Mouse (Mus musculus): Measurements from ENCODE around the gene Tial1. TPM values are rescaled to one million over a fixed set of nuclear protein-coding genes. Genes with fewer than 3 reads are reported as not detected.

The Tial1 gene
- polyA plus RNA-seq, 1 experiment from 2014 or later: 32.2 TPM

DNA sequence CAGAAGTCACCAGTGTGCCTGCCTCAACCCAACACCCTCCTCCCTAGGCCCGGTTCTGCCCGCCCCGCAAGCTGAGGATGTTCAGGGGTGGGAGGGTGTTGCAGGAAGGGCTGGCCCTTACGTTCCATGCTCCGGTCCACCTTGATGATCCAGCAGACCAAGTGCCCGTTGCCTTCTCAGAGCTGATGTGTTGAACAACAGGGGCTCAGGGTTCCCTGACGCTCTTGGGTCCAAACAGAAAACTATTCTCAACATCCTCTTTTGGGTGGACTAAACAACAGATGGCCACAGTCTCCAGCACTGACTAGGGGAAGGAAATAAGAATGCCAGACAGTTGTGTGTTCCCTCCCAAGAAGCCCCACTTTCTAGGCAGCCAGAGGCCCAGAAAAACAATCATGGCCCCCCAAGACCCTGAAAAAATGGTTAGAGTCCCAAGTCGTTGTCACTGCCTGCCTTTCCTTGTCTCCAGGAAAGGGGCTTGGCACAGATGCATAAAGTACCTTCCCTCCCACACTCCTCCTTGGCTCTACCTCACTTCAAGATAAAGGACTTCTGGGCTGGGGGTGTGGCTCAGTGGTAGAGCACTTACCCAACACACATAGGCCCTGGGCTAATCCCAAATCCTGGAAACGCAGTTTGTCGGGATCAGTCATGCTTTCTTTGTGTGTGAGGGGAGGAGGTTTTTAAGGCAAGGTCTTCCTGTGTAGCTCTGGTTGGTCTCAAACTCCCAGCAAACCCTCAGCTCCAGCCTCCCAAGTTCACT, 49.3 kb downstream of the Tial1 start:
- Histone ChIP-seq H3K4me3 (no peak overlapping the region), H3K36me3 (no peaks in the 10 kb centered on the region), H3K27ac (replicated peaks) (no peak overlapping the region), H3K9ac (no peak overlapping the region), H3K9me3 (no peaks in the 10 kb centered on the region), H3K4me2 (no peak overlapping the region), H3K27me3 (peaks cover 36% of the 10 kb centered on the region), H3K4me1 (replicated peaks) (peaks cover 27% of the 10 kb centered on the region)
- WGBS: 76% methylated on average over 10 of the region's 10 CpGs
- ATAC-seq (ENCODE audit: low read depth): no peak

DNA sequence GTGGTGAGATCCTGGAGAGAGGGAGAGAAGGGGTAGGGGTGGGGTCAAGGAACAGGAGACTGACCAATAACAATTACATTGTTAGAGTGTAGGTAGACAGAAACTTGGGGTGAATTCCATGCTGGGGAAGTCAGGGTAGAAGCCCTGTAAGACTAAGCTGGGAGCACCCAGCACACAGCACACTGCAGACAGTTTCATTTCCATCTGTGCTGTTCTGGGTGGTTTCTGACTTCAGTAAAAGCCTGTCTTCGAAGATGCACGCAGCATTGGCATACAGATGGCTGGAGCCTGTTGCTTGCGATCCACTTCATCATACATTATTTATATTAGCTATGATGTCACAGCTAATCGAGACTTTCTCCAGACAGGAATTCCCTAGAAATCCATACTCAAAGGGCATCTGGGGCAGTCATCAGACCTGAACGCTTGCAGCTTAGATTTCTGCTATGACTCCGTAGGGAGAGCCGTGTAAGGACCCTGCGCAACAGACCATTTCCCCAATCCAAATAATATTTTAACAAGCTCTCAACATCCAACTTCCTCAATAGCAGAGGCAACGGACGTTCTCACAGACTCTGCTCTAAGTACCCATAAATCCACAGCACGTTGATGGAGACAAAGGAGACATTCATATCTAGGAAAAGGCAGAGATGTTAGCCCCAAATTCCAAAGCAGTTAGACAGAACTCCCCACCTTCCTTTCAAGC, 50.7 kb downstream of the Tial1 start:
- Histone ChIP-seq H3K9ac (no peak overlapping the region), H3K4me1 (replicated peaks) (peaks cover 20% of the 10 kb centered on the region; the same call in 1 of the 2 replicates), H3K4me3 (no peak overlapping the region), H3K4me2 (no peak overlapping the region), H3K27ac (replicated peaks) (no peak overlapping the region), H3K27me3 (peaks cover 22% of the 10 kb centered on the region), H3K9me3 (no peaks in the 10 kb centered on the region), H3K36me3 (no peaks in the 10 kb centered on the region)
- no peak for ATAC-seq (ENCODE audit: low read depth)
- WGBS: 61% methylated on average over 11 of the region's 11 CpGs

DNA sequence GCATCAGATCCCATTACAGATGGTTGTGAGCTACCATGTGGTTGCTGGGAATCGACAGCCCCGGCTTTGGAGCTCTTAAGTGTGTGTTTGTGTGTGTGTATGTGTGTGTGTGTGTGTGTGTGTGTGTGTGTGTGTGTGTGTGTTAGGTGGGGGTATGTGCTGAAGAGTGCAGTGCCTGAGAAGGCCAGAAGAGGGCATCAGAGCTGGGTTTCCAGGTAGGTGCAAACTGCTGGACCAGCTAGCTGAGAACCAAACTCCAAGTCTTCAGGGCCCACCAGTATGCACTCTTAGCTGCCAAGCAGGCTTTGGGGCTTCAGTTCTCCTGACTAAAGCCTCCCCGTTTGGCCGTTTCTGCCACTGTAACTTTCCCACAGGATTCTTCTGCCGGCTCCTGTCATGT, 53.3 kb downstream of the Tial1 start:
- Histone ChIP-seq H3K4me2 (no peak overlapping the region), H3K27me3 (no peaks in the 10 kb centered on the region), H3K9ac (no peak overlapping the region), H3K4me3 (no peak overlapping the region), H3K4me1 (replicated peaks) (0 out of 2 replicates have a peak, but pooled peaks cover 10% of the 10 kb centered on the region), H3K36me3 (no peaks in the 10 kb centered on the region), H3K9me3 (no peaks in the 10 kb centered on the region), H3K27ac (replicated peaks) (no peak overlapping the region)
- no peak for ATAC-seq (ENCODE audit: low read depth)
- WGBS: 88% methylated on average over 5 of the region's 5 CpGs

DNA sequence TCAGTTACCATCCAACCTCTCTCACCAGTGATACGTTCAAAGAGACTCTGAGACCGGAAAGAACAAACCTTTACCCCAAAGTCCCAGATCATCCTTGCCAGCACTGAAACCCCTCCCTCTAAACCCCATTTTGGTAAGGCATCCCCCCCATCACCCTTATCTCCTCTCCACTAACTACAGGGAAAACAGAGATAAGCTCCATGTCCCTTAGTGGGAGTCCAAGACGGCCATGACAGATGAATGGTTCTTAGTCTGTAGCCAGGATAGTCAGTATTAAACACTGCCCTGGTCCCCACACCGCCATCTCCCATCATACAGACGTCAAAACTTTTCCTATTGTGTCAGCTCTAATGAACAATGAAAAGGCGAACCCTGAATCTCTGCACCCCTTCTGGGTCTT, 57.5 kb downstream of the Tial1 start:
- Histone ChIP-seq H3K4me2 (no peak overlapping the region), H3K9me3 (no peaks in the 10 kb centered on the region), H3K36me3 (peaks cover 11% of the 10 kb centered on the region; the same call in 1 of the 2 replicates), H3K9ac (no peak overlapping the region), H3K27ac (replicated peaks) (no peak overlapping the region), H3K27me3 (no peaks in the 10 kb centered on the region), H3K4me1 (replicated peaks) (no peaks in the 10 kb centered on the region), H3K4me3 (no peak overlapping the region)
- WGBS: 90% methylated on average over 6 of the region's 6 CpGs
- no peak for ATAC-seq (ENCODE audit: low read depth)

DNA sequence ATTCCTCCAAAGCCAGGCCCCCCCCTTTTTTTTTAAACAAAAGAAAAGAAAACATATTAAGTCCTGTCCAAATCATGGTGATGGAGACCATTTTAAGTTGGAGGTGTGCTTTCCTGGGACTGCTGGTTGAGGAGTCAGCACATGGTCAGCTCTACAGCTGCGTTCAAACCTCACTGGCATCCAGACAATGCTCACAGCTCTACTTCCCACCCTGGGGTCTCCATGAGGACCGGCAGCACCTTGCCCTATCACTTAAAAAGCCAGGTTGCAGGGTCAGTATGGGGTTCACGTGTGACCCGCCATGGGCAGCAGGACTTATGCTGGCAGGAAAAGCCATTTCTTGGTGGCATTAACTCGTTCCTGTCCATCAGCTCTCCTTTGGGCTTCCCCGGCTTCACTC, 57.9 kb downstream of the Tial1 start:
- ATAC-seq (ENCODE audit: low read depth): no peak
- Histone ChIP-seq H3K9me3 (no peaks in the 10 kb centered on the region), H3K27me3 (no peaks in the 10 kb centered on the region), H3K4me1 (replicated peaks) (no peaks in the 10 kb centered on the region), H3K36me3 (peaks cover 11% of the 10 kb centered on the region; the same call in 1 of the 2 replicates), H3K4me2 (no peak overlapping the region), H3K27ac (replicated peaks) (no peak overlapping the region), H3K9ac (no peak overlapping the region), H3K4me3 (no peak overlapping the region)
- WGBS: 88% methylated on average over 6 of the region's 6 CpGs

DNA sequence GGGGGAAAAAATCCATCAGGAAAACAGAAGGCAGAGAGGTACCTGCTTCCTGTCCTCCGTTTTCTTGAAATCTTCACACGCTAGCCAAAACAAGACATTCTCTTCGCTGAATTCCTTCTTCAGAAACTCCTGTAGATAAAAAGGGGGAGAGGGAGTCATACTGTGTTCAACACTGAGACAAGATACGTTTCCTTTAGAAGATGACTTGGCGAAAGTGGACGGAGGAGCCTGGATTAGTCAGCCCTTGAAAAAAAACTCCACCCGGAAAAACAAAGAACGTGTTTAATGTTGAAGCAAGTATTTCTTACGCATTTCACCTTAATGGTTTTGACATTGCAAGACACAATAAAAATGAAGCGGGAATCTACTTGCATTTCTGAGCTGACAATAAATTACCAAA, 58.4 kb downstream of the Tial1 start:
- Histone ChIP-seq H3K4me1 (replicated peaks) (no peaks in the 10 kb centered on the region), H3K9ac (no peak overlapping the region), H3K4me2 (no peak overlapping the region), H3K4me3 (no peak overlapping the region), H3K36me3 (peaks cover 11% of the 10 kb centered on the region; the same call in 1 of the 2 replicates), H3K9me3 (no peaks in the 10 kb centered on the region), H3K27ac (replicated peaks) (no peak overlapping the region), H3K27me3 (no peaks in the 10 kb centered on the region)
- WGBS: 81% methylated on average over 10 of the region's 10 CpGs
- ATAC-seq (ENCODE audit: low read depth): no peak

DNA sequence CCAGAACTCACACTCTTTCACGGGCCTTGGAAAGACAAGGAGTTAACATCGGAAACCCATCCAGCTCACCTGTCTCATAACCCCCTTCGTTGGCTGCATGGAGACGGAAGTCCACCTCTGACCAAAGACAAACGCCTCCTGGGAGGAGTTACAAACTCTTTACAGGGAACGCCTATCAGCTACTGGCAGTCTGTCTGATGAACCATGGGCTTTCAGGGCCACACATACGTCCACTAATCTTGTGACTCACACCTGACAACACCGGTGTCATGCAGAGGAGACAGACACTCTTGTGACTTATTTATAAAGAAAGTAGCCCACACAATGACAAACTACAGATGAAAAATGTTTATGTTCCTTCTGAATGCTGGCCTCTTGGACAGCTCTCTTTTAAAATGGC, 58.9 kb downstream of the Tial1 start:
- Histone ChIP-seq H3K4me2 (no peak overlapping the region), H3K27me3 (no peaks in the 10 kb centered on the region), H3K9me3 (no peaks in the 10 kb centered on the region), H3K36me3 (peaks cover 11% of the 10 kb centered on the region; the same call in 1 of the 2 replicates), H3K9ac (no peak overlapping the region), H3K4me3 (no peak overlapping the region), H3K27ac (replicated peaks) (no peak overlapping the region), H3K4me1 (replicated peaks) (no peaks in the 10 kb centered on the region)
- WGBS: 92% methylated on average over 8 of the region's 8 CpGs
- ATAC-seq (ENCODE audit: low read depth): no peak

DNA sequence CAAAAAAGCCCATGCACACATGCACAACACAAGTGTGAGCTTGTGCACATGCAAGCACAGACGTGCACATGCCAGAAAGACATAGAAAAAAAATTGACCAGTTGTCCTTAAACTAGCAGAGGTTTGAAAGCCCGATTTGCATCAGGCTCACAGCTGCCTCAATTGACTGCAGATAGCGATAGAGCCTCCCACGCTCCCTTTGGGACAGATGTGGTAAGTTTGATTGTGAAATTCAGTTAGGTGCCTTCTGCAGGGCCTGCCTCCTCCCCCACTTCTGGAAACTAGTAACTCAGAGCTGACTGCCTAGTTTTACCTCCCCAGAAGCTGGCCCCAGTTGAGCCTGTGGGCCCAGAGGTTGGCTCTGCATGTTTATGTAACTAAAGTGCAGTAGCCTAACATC, 62.9 kb downstream of the Tial1 start:
- no peak for ATAC-seq (ENCODE audit: low read depth)
- WGBS: 88% methylated on average over 4 of the region's 4 CpGs

DNA sequence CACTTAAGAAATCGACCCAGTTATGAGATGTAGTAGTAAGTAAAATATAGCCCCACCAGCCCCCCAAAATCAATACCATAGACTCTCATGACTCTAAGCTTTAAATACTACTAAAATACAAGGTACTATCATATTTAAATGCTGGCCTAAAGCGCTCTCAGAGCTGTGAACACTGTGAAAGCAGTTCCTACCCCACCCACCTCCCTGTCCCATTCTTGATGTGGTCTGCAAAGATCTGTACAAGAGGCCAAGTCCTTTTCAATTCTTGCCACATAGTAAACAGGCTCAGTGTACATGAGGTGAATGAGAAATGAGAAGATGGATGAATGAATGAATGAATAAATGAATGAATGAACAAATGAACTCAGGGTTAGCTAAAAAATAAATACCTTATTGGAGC, 64.5 kb downstream of the Tial1 start:
- 71% methylated on average over 2 of the region's 2 CpGs for WGBS
- H3K36me3 ChIP-seq: peaks cover 8% of the 10 kb centered on the region; the same call in 1 of the 2 replicates
- ATAC-seq (ENCODE audit: low read depth): no peak
- H3K27ac ChIP-seq (replicated peaks): no peak overlapping the region
- H3K4me3 ChIP-seq: no peak overlapping the region
- H3K4me2 ChIP-seq: no peak overlapping the region
- no peaks in the 10 kb centered on the region for H3K27me3 ChIP-seq
- no peaks in the 10 kb centered on the region for H3K9me3 ChIP-seq
- no peak overlapping the region for H3K9ac ChIP-seq
- H3K4me1 ChIP-seq (replicated peaks): no peaks in the 10 kb centered on the region

More for the DNA sequence above, 62.9 kb downstream of the Tial1 start:
- no peaks in the 10 kb centered on the region for H3K4me1 ChIP-seq (replicated peaks)
- no peaks in the 10 kb centered on the region for H3K9me3 ChIP-seq
- H3K9ac ChIP-seq: no peak overlapping the region
- no peaks in the 10 kb centered on the region for H3K27me3 ChIP-seq
- no peak overlapping the region for H3K4me2 ChIP-seq
- H3K36me3 ChIP-seq: peaks cover 11% of the 10 kb centered on the region; the same call in 1 of the 2 replicates
- H3K27ac ChIP-seq (replicated peaks): no peak overlapping the region
- no peak overlapping the region for H3K4me3 ChIP-seq

DNA sequence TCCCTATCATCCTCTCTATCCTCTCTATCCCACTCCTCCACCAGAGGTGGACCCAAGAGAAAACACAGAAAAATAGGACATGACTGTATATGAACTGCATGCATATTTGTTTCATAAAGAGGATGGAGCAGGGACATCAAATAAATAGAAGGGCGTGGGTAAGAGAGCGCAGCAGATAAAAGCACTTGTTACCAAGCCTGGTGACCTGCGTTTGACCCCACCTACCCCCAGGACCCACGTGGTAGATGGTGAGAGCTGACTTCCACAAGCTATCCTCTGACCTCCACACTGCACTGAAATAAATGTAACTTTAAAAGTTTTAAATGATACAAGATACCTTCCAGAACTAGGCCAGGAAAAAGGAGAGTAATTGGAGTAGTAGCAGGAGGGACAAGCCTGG, 67.8 kb downstream of the Tial1 start:
- no peak overlapping the region for H3K4me2 ChIP-seq

DNA sequence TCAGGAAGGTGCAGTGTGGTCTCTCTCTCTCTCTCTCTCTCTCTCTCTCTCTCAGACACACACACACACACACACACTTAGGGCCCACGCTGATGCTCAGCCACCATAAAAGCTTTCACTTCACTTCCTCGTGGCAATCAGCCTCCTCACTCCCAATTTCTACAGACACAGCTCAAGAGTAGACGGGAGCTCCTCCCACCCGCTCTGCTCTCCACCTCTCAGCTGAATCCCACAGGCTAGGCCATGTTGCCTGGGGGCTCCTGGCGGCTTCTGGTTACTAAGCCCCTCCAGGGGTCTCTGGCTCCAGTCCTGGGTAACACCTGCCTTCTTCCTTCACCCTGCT, 68.6 kb downstream of the Tial1 start:
- Histone ChIP-seq H3K27me3 (no peaks in the 10 kb centered on the region), H3K4me2 (no peak overlapping the region), H3K4me1 (replicated peaks) (peaks cover 7% of the 10 kb centered on the region), H3K27ac (replicated peaks) (no peak overlapping the region), H3K36me3 (no peaks in the 10 kb centered on the region), H3K9me3 (no peaks in the 10 kb centered on the region), H3K4me3 (no peak overlapping the region), H3K9ac (no peak overlapping the region)
- 52% methylated on average over 5 of the region's 5 CpGs for WGBS
- ATAC-seq (ENCODE audit: low read depth): no peak

More for the DNA sequence above, 67.8 kb downstream of the Tial1 start:
- 57% methylated on average over 4 of the region's 4 CpGs for WGBS
- H3K4me1 ChIP-seq (replicated peaks): peaks cover 5% of the 10 kb centered on the region
- ATAC-seq (ENCODE audit: low read depth): no peak
- H3K9ac ChIP-seq: no peak overlapping the region
- no peaks in the 10 kb centered on the region for H3K27me3 ChIP-seq
- H3K9me3 ChIP-seq: no peaks in the 10 kb centered on the region
- H3K4me3 ChIP-seq: no peak overlapping the region
- H3K36me3 ChIP-seq: no peaks in the 10 kb centered on the region
- no peak overlapping the region for H3K27ac ChIP-seq (replicated peaks)

DNA sequence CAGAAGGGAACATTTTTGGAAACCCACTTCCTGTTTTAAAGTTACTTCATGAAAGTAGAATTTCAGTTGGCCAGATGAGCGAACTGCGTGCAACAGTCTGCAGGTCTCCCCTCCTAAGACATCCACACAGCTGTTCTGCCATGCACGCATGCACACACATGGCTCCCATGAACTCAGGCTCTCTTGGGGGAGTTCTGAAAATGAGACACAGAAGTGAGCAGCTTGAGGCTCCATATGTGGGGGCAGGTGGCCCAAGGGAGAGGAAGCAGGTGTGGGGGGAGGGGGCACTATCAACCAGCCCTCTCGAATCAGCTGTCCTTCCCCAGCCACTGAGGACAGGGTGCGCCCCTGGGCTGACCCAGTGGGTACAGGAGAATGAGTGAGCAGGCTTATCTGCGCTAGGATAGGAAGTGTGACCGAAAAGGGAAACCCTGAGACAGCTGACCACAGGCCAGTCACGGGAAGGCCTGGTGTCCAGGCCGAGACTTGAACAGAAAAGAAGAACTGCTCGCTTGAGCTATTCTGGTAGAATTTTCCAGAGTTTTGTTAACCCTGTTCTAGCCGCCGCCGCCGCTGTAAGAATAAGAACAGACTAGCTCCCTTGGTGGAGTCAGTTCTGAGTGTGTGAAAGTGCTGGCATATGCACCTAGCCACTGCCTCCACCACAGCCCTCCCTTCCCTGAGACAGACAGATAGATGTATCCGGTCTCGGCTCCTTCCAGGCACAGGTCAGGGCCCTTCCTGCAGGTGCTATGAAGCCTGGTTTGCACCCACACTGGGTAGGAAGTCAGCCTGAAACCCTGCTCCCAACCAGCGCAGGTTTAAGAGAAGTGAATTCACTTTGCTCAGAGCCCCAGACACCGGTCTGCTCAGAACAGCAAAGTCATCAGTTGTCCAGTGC, 69.2 kb downstream of the Tial1 start:
- Histone ChIP-seq H3K9me3 (no peaks in the 10 kb centered on the region), H3K36me3 (no peaks in the 10 kb centered on the region), H3K27me3 (no peaks in the 10 kb centered on the region), H3K27ac (replicated peaks) (no peak overlapping the region), H3K4me1 (replicated peaks) (peaks cover 7% of the 10 kb centered on the region), H3K4me2 (no peak overlapping the region), H3K4me3 (no peak overlapping the region), H3K9ac (no peak overlapping the region)
- WGBS: 81% methylated on average over 18 of the region's 18 CpGs
- ATAC-seq (ENCODE audit: low read depth): no peak
